Mouse (Mus musculus) kidney, adult 2 months (tissue): ENCODE results near the gene Olfr643.

Experiments
- CTCF ChIP-seq: fragments of 200-500 bp; conservative IDR thresholded peaks from 2 replicates; pipeline ENCODE4 v1.5.1; 2011; ENCODE audit warnings: low read depth, mild to moderate bottlenecking, control low read depth, low read length, moderate library complexity, mixed read lengths; ENCODE audit not compliant: insufficient read depth, insufficient read length
- POLR2A ChIP-seq: fragments of 200-500 bp; IDR thresholded peaks from one replicate; pipeline ENCODE4 v1.6.1; 2011; ENCODE audit warnings: low read depth, low read length, control low read depth

DNA sequence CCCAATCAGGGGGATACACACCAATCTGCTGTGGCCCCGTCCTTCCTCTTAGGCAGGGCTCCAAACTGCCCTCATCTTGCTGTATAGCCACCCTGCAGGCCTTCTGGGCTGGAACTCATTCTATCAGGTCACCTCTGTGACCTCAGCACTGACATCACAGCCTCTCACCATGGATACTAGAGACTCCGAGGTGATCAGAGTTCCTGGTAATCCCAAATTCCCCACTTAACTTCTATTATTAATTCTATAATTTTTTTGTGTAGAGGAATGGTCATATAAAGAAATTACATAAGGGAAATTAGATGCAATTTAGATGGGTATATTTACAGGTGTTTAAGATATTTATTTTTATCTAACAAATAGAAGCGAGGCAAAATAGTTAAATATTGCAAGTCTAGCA, 6.0 kb upstream of the Olfr643 start, which contains the start of gene Ubqln3:
- TF ChIP-seq POLR2A (no peak), CTCF (no peak)
